Mouse (Mus musculus): ENCODE measurements around the gene Aym1.

Gene Aym1

DNA sequence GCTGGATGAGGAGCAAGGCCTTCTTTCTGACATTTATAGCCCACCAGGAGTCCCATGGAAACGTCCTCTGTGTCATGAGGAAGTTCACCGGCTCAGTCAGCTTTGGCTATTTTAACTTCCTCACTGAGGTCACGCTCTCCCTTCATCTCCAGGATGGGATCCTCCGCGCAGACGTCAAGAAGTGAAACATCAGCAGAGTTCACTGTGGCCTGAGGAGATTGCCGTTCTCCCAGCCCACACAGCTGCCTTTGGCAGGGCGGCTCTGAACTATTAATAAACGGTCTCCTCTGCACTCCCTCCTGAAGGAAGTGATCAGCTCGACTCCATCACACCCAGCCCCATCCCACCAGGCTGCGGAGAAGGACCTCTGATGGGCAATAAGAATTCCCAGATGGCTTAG, 45.6 kb downstream of the Aym1 start:
- no peak for DNase-seq (ENCODE audit: low read depth, low spot score)

DNA sequence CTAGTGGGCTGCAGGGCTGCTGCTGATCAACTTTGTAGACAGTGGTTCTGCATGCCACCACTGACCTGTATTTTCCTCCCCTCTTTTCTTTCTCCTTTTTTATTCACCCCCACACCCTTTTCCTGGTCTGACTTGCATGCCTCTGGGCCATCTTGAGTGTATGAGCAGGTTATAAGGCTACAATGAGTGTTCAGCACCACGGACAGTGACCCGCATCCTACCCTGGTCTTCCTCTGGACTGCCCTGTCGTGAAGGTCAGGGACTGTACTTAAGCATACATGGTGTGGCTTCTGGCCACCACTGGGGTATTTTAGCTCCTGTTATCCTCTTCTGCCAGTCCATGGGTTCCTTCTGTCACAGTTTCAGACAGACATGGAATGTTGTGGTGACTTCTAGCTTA, 50.3 kb downstream of the Aym1 start:
- DNase-seq (ENCODE audit: low read depth, low spot score) = peak; percentile 75

Measured in R1 (cell line).